Mouse (Mus musculus) heart, postnatal 0 days (tissue): ENCODE data around the gene Mrpl9.

Source experiments
- CTCF ChIP-seq: IDR thresholded peaks from 2 replicates; pipeline ENCODE4 v1.5.1; 2016; ENCODE audit warnings: antibody characterized with exemption, control low read depth, low read depth
- EP300 ChIP-seq: IDR thresholded peaks from 2 replicates; pipeline ENCODE4 v1.6.1; 2016; ENCODE audit warnings: antibody characterized with exemption, low read depth

DNA sequence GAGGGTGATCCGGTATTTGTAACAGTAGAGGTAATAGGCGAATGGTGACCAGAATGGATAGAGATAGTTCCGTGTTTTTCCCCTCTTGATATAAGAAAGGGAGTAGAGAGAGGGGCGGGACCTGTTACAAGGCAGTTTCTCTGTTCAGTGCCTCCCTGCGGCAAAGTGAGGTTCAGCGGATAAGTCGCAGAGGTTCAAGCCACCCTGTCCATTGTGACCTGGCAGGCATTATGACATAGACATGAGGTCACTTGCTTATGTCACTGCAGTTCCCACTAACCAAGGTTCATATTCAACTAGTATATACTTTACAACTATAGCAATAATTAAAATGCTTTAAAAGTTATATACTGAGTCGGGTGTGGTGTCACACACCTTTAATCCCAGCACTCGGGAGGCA is 6.7 kb upstream of the Mrpl9 start:
- TF ChIP-seq EP300 (no peak), CTCF (no peak)
